Mouse (Mus musculus): ENCODE results near the gene Lrrfip2. TPM values are rescaled to one million over a fixed set of nuclear protein-coding genes. Genes with fewer than 3 reads are reported as not detected.

Lrrfip2 gene
- total and polyA plus RNA-seq, 2 experiments from 2014 or later = 38.9 to 41.7 TPM

DNA sequence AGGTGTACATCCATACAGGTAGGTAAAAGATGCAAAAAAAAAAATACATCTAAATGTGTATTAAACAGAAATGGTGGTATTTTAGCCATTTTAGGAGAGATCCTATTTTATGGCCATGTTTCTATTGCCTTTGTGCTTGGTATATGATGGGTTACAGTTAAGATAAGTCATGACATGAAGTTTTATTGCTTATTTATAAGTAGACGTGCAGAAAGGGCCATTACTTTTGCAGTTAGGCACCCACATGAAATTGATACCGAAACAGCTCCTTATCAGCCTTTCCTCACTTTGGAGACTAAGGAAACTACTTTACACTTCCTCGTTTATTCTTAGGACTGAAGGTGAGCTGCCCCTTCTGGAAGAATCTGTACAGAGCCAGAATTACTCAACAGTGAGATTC lies 9.5 kb upstream of the Lrrfip2 start:
- WGBS = 87% methylated on average over 3 of the region's 3 CpGs
- Histone ChIP-seq H3K36me3 (ENCODE audit: insufficient read depth) (no peaks in the 10 kb centered on the region), H3K9me3 (ENCODE audit: low read length) (no peaks in the 10 kb centered on the region), H3K4me2 (ENCODE audit: low read depth) (no peak overlapping the region), H3K4me1 (ENCODE audit: insufficient read depth) (no peaks in the 10 kb centered on the region), H3K9ac (no peak overlapping the region), H3K27ac (ENCODE audit: low read depth, low read length) (no peak overlapping the region), H3K27me3 (ENCODE audit: insufficient read depth, low read length) (no peaks in the 10 kb centered on the region), H3K4me3 (ENCODE audit: low read depth, low read length) (no peak overlapping the region)
- DNase-seq (no peak), ATAC-seq (no peak)
- TF ChIP-seq CTCF (IDR thresholded peaks at IDR 0.05; ENCODE audit: low read depth) = no peak

DNA sequence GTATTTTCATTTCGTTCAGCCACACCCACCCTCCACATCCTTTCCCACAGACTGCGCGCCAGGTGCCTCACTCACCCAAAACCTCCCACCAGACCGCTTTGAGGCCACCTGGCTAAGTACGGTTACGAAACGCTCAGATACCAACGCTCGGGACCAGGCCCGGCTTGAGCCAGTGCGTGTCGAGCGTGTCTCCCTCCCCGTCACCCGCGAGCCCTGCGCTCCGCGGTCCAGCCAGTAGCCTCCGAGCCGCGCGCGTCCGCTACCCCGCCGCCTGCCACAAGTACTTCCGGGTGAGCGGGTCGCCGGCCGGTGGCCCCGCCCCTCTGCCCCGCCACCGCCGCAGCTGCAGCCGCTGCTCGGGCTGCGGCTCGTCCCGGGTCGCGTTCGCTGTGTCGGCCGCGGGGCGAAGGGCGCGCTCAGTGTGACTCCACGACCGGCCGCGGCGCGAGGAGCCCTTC lies 431 bp downstream of the Lrrfip2 start:
- no peak for TF ChIP-seq CTCF (IDR thresholded peaks at IDR 0.05; ENCODE audit: low read depth)
- H3K4me2 ChIP-seq (ENCODE audit: low read depth) = peak overlapping the region; percentile 87
- 5% methylated on average over 50 of the region's 56 CpGs for WGBS
- peak overlapping the region; percentile 62 for H3K27ac ChIP-seq (ENCODE audit: low read depth, low read length)
- peak; percentile 95 for ATAC-seq
- H3K9me3 ChIP-seq (ENCODE audit: low read length) = no peaks in the 10 kb centered on the region
- peak overlapping the region; percentile 76 for H3K9ac ChIP-seq
- no peaks in the 10 kb centered on the region for H3K36me3 ChIP-seq (ENCODE audit: insufficient read depth)
- H3K4me1 ChIP-seq (ENCODE audit: insufficient read depth) = peaks cover 15% of the 10 kb centered on the region
- no peaks in the 10 kb centered on the region for H3K27me3 ChIP-seq (ENCODE audit: insufficient read depth, low read length)
- DNase-seq = peak; percentile 81
- peak overlapping the region; percentile 93 for H3K4me3 ChIP-seq (ENCODE audit: low read depth, low read length)

- Histone ChIP-seq H3K36me3 (ENCODE audit: insufficient read depth) (no peaks in the 10 kb centered on the region), H3K9me3 (ENCODE audit: low read length) (no peaks in the 10 kb centered on the region), H3K9ac (peak overlapping the region; percentile 76), H3K4me1 (ENCODE audit: insufficient read depth) (peaks cover 15% of the 10 kb centered on the region), H3K4me2 (ENCODE audit: low read depth) (peak overlapping the region; percentile 87), H3K4me3 (ENCODE audit: low read depth, low read length) (peak overlapping the region; percentile 93), H3K27ac (ENCODE audit: low read depth, low read length) (peak overlapping the region; percentile 62), H3K27me3 (ENCODE audit: insufficient read depth, low read length) (no peaks in the 10 kb centered on the region)
- WGBS = 5% methylated on average over 43 of the region's 52 CpGs
- peak; percentile 57 for DNase-seq
- peak; percentile 35 for TF ChIP-seq CTCF (IDR thresholded peaks at IDR 0.05; ENCODE audit: low read depth)
- peak; percentile 78 for ATAC-seq
These were observed 979 bp downstream of the Lrrfip2 start for GRCm38 (mm10) chr9:111118252-111118890.

GRCm38 (mm10) chr9:111118891-111119441 lies 1.6 kb downstream of the Lrrfip2 start:
- Histone ChIP-seq H3K4me3 (ENCODE audit: low read depth, low read length) (peak overlapping the region; percentile 93), H3K4me1 (ENCODE audit: insufficient read depth) (peaks cover 15% of the 10 kb centered on the region), H3K9me3 (ENCODE audit: low read length) (no peaks in the 10 kb centered on the region), H3K27ac (ENCODE audit: low read depth, low read length) (no peak overlapping the region), H3K36me3 (ENCODE audit: insufficient read depth) (no peaks in the 10 kb centered on the region), H3K27me3 (ENCODE audit: insufficient read depth, low read length) (no peaks in the 10 kb centered on the region), H3K9ac (peak overlapping the region; percentile 76), H3K4me2 (ENCODE audit: low read depth) (peak overlapping the region; percentile 87)
- WGBS = 9% methylated on average over 17 of the region's 17 CpGs
- ATAC-seq = no peak
- TF ChIP-seq CTCF (IDR thresholded peaks at IDR 0.05; ENCODE audit: low read depth) = no peak
- DNase-seq = no peak

- H3K9me3 ChIP-seq (ENCODE audit: low read length) = no peaks in the 10 kb centered on the region
- TF ChIP-seq CTCF (IDR thresholded peaks at IDR 0.05; ENCODE audit: low read depth) = no peak
- no peak overlapping the region for H3K27ac ChIP-seq (ENCODE audit: low read depth, low read length)
- H3K4me2 ChIP-seq (ENCODE audit: low read depth) = no peak overlapping the region
- H3K36me3 ChIP-seq (ENCODE audit: insufficient read depth) = no peaks in the 10 kb centered on the region
- DNase-seq (no peak), ATAC-seq (no peak)
- no peak overlapping the region for H3K9ac ChIP-seq
- H3K4me3 ChIP-seq (ENCODE audit: low read depth, low read length) = no peak overlapping the region
- H3K27me3 ChIP-seq (ENCODE audit: insufficient read depth, low read length) = no peaks in the 10 kb centered on the region
- WGBS = 70% methylated on average over 5 of the region's 5 CpGs
- H3K4me1 ChIP-seq (ENCODE audit: insufficient read depth) = peaks cover 11% of the 10 kb centered on the region; the same call in 1 of the 2 replicates
These were observed 5.1 kb downstream of the Lrrfip2 start for GRCm38 (mm10) chr9:111122446-111122845.

GRCm38 (mm10) chr9:111123336-111123735 lies 5.9 kb downstream of the Lrrfip2 start:
- no peaks in the 10 kb centered on the region for H3K36me3 ChIP-seq (ENCODE audit: insufficient read depth)
- no peak overlapping the region for H3K4me3 ChIP-seq (ENCODE audit: low read depth, low read length)
- H3K27me3 ChIP-seq (ENCODE audit: insufficient read depth, low read length) = no peaks in the 10 kb centered on the region
- H3K4me1 ChIP-seq (ENCODE audit: insufficient read depth) = peaks cover 10% of the 10 kb centered on the region; the same call in 1 of the 2 replicates
- WGBS = 70% methylated on average over 2 of the region's 2 CpGs
- DNase-seq (no peak), ATAC-seq (no peak)
- H3K9ac ChIP-seq = no peak overlapping the region
- H3K9me3 ChIP-seq (ENCODE audit: low read length) = no peaks in the 10 kb centered on the region
- TF ChIP-seq CTCF (IDR thresholded peaks at IDR 0.05; ENCODE audit: low read depth) = no peak
- H3K27ac ChIP-seq (ENCODE audit: low read depth, low read length) = no peak overlapping the region
- no peak overlapping the region for H3K4me2 ChIP-seq (ENCODE audit: low read depth)

GRCm38 (mm10) chr9:111124440-111124839 lies 7.0 kb downstream of the Lrrfip2 start:
- Histone ChIP-seq H3K4me2 (ENCODE audit: low read depth) (no peak overlapping the region), H3K9me3 (ENCODE audit: low read length) (no peaks in the 10 kb centered on the region), H3K4me3 (ENCODE audit: low read depth, low read length) (no peak overlapping the region), H3K9ac (no peak overlapping the region), H3K4me1 (ENCODE audit: insufficient read depth) (peaks cover 3% of the 10 kb centered on the region; the same call in 1 of the 2 replicates), H3K27me3 (ENCODE audit: insufficient read depth, low read length) (no peaks in the 10 kb centered on the region), H3K36me3 (ENCODE audit: insufficient read depth) (no peaks in the 10 kb centered on the region), H3K27ac (ENCODE audit: low read depth, low read length) (no peak overlapping the region)
- ATAC-seq = no peak
- 82% methylated on average over 4 of the region's 4 CpGs for WGBS
- DNase-seq = no peak
- no peak for TF ChIP-seq CTCF (IDR thresholded peaks at IDR 0.05; ENCODE audit: low read depth)

Measured in forebrain, postnatal 0 days (tissue).